Mouse (Mus musculus): ENCODE measurements around the gene Ifnb1. TPM values are rescaled to one million over a fixed set of nuclear protein-coding genes. Genes with fewer than 3 reads are reported as not detected.

Gene Ifnb1
- total RNA-seq, 2 experiments from 2014 or later: not detected

DNA sequence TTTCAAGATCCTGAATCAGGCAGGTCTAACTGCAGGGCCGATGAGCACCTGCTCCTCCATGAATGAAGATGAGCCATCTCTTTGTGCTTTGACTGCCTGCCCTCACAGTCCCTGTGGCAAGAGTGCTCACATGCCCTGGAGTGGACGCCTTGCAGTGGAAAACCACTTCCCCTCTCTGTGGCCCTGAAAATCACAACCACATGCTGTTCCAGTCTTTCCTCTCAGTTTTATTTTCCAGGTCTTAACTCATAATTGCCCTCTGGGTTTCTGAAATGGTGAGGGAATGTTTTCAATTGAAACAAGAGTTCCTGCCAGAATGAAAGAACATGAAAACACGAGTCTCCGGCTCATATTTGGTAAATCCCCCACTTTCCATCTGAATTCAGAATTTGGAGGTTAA, 18.8 kb downstream of the Ifnb1 start:
- no peak for DNase-seq (ENCODE audit: low spot score in 2 of 2)

DNA sequence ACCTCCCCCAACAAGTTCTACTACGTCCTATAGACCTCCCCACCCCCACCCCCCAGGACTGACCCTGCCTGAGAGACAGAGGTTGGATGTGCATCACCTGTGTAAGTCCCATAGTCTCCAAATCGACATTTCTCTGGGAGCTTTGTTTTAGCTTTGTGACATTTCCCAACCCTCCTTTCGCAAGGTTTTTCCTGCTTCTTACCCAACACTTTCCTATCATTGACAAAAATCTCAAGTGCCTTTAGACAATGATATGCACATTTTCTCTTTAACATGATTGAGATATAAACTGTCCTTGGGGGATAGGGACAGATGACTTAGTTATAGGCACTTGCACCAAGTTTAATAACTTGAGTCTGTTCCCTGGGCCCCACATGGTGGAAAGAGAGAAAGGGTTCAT, 21.3 kb downstream of the Ifnb1 start:
- DNase-seq (ENCODE audit: low spot score in 2 of 2): no peak

DNA sequence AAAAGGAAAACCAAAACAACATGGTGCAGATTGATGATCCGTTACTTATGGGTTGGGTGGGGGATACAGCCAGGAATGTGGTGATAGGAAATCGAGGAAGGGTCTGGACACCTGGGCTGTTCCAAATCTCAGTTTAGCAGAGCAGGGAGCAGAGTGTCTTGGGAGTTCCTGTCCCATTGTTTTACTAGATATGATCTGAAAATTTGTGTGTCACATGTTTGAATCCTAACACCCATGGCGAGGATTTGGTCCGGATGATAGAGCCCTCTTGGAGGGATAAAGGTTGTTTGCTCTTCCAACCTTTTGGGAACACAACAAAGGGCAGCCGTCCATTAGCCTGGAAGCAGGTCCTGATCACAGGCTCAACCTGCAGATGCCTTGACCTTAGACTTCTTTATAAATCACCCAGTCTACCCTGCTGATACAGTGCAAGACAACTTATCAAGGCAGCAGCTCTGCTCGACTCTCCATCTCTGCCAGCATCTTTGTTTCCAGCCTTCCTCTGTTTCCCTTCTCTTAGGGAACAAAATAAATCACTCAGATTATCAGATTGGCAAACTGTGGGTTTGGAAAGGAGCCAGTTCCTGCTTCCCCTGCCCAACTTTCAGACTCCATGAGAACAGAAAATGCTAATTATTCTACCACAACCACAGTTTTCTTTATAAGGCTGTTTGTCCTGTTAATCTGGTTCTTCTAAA, 26.1 kb downstream of the Ifnb1 start:
- no peak for DNase-seq (ENCODE audit: low spot score in 2 of 2)

DNA sequence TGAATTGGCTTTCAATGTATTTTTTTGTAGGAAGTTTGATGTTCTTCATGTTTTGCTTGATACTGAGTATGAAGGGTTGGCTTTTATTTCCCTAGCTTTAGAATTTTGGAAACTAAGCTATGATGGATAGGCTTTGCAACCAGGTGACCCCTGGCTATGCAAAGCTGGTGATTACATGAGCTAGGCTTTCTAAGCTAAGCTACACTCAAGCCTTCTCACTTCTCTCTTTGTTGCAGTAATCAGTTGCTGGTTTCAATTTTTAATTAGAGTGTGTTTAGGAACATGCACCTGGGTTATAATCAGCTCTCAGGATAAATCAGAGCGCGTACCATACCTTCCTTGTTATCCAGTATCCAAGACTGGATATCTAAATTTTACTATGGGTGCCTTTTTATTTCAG, 33.0 kb downstream of the Ifnb1 start:
- no peak for DNase-seq (ENCODE audit: low spot score in 2 of 2)

DNA sequence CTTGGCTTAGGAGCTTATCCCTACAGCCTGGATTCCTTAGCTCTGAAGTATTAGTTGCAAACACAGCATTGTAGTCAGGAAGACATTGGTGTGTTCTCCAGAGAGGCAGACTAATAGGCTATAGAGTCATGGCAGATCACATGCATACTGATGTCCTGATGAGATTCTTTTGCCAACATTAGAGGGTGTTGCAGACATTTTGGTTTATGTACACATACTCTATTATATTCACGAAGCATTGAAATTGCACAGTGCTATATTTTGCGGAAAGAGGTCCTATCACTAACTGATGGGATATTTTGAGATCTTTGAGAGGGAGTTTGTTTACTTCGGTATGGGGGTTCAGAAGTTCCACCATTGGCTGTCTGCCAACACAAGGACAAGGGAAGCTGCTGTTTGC, 34.5 kb downstream of the Ifnb1 start:
- no peak for DNase-seq (ENCODE audit: low spot score in 2 of 2)

DNA sequence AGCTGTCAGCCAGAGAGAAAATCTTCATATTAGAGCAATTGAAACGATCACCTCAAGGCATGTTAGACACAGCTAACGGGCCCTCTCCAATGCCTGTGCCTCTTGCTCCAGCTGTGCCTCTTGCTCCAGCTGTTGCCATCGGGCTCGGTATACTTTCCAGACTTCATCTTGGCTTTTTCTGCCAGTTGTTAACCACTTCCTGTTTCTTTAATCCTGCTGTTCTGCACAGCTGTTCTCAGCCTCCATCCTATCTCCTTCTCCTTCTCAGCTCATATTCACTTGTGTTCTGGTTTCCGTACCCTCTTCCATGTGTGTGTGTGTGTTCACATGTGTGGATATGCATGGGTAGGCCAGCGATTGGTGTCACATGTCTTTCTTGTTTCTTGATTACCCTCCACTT, 42.4 kb downstream of the Ifnb1 start:
- DNase-seq (ENCODE audit: low spot score in 2 of 2): no peak

DNA sequence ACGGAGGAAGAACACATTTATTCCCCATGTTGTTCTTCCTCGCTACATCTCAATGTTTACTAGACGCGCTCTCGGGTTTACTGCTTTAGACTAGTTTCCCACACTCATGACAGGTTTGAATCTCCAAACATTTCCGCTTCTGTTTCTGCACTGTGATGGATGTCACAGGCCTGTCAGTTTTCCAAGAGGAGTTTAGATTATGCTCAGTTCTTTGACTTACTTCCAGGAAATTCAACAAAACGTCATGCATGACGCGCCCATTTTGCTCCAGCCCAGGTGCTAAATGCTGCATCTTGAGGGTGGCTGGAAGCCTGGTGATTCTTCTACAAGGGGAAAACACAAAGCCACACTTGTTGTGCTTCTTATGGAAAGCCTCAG, 43.8 kb downstream of the Ifnb1 start:
- no peak for DNase-seq (ENCODE audit: low spot score in 2 of 2)

DNA sequence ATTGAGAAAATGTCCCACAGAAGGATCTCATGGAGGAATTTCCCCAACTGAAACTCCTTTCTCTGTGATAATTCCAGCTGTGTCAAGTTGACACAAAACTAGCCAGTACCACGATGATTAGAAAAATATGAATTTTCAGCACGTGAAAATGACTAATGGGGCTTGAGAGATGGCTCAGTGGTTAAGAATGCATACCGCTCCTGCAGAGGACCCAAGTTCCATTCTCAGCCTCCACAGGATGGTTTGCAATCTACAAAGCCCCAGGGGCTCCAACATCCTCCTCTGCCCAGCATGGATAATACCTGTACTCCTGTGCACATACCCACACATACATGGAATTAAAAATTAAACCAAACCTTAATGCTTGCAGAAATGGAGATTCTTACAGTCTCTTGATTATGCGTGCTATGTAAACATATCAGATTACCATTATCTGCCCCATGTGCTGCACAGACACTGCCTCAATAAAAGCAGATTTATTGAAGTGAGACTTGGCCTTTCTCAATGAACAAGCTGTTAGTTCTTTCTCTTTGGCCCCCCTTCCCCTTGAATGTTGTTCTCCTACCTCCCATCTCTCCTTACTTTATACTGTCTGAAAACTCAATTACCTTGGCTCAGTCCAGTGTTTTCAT, 44.3 kb downstream of the Ifnb1 start:
- no peak for DNase-seq (ENCODE audit: low spot score in 2 of 2)

DNA sequence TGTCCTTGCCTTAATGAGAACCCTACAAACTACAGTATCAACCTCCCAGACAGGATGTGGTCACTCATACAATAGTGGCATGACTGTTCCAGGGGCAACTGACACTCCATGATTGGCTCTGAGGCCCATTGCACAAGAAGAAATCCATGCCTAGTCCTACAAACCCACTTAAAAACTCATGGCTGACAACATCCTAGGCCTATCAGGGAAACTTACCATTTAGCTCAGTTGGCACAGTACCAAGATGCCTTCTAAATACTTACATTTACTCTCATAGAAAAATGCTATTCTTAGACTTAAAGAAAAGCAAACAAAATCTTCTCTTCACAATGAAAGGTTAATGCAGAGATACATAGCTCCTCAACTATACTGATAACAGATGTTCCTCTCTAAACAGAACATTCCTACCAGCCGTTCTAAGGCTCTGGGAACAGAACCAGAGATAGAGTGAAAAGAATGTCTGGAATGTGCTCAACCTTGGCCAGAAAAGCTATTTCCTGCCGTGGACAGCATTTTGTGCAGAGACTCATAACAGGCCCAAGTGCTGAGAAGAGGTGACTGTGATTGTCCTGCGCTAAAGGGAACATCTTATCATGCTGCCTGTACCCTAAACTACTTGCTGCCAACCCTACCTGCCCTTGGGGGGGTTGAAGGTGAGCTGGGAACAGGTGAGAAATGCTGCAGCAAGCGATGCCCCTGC, 45.9 kb downstream of the Ifnb1 start:
- DNase-seq (ENCODE audit: low spot score in 2 of 2): no peak

DNA sequence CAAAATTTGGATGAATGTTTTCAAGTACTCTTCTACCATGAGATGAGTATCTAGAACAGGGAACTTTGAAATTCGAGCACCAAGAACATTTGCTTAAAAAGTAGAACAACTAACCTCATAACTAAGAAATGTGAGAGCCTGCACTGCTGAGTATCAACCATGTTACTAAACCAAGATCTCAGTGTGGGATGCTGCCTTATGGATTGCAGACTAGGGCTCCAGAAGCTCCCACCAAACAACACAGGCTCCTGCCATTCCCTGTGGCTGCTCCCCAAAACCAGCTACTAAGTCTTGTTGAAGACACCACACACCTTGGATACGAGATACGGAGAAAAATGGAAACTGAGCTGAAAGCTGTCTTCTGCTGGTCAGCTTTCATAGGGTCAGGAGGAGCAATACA, 46.5 kb downstream of the Ifnb1 start:
- no peak for DNase-seq (ENCODE audit: low spot score in 2 of 2)

Other genes starting within 250 kb of the Ifnb1 start
- 1 to 10 TPM; 4.4 to 5.3 TPM for gene Hacd4, start 83.8 kb downstream of the Ifnb1 start, total RNA-seq (2021)
- not detected for gene Ifna15, start 35.5 kb upstream of the Ifnb1 start, total RNA-seq (2021)
- gene Ifna14, start 49.0 kb upstream of the Ifnb1 start, total RNA-seq (2021): not detected
- gene Ifna9, start 69.6 kb upstream of the Ifnb1 start, total RNA-seq (2021): not detected
- not detected for gene Ifna12, start 80.6 kb upstream of the Ifnb1 start, total RNA-seq (2021)
- gene C87499, start 111.6 kb upstream of the Ifnb1 start, total RNA-seq (2021): not detected
- not detected for gene Ifna13, start 121.7 kb upstream of the Ifnb1 start, total RNA-seq (2021)
- gene Ifna16, start 154.2 kb upstream of the Ifnb1 start, total RNA-seq (2021): not detected
- not detected for gene Ifna2, start 161.1 kb upstream of the Ifnb1 start, total RNA-seq (2021)
- not detected for gene Ifnab, start 168.6 kb upstream of the Ifnb1 start, total RNA-seq (2021)
- under 1 TPM in 1 of 2 experiments, not detected in 1; 0.98 TPM for gene Gm26566, start 199.0 kb upstream of the Ifnb1 start, total RNA-seq (2021)
- gene Klhl9, start 199.7 kb upstream of the Ifnb1 start, total RNA-seq (2021): 10 to 100 TPM; 81.9 to 94.2 TPM
- gene Gm13271, start 232.1 kb upstream of the Ifnb1 start, total RNA-seq (2021): not detected
- not detected for gene Gm13283, start 237.3 kb upstream of the Ifnb1 start, total RNA-seq (2021)

All from gastrocnemius, postnatal 4 days (tissue).